Mouse (Mus musculus) thymus, postnatal 14 days (tissue): ENCODE measurements around the gene Olfr1368.

Source experiments
- DNase-seq: peaks from one replicate; pipeline ENCODE4 v3.0.0; 2021

The Olfr1368 gene

GRCm38 (mm10) chr13:21145767-21146166, at the start of gene Olfr1368:
Gene Olfr1368, minus strand, starts transcription at chr13:21145867.
- DNase-seq: no peak

GRCm38 (mm10) chr13:21185521-21185920, 39.9 kb upstream of the Olfr1368 start:
- no peak for DNase-seq

- no peak for DNase-seq
Measured at GRCm38 (mm10) chr13:21183661-21184060, 38.0 kb upstream of the Olfr1368 start.

- DNase-seq: no peak
Measured at GRCm38 (mm10) chr13:21183066-21183465, 37.4 kb upstream of the Olfr1368 start.

- DNase-seq: no peak
Measured at GRCm38 (mm10) chr13:21181996-21182395, 36.3 kb upstream of the Olfr1368 start.

- peak; percentile 86 for DNase-seq
Measured at GRCm38 (mm10) chr13:21180551-21181530, 35.2 kb upstream of the Olfr1368 start.

GRCm38 (mm10) chr13:21179724-21180550, 34.3 kb upstream of the Olfr1368 start:
- peak; percentile 88 for DNase-seq

GRCm38 (mm10) chr13:21179367-21179723, 33.7 kb upstream of the Olfr1368 start, which contains the start of gene Trim27:
Gene Trim27, plus strand, starts transcription at chr13:21179445.
- DNase-seq: no peak

GRCm38 (mm10) chr13:21178364-21178763, 32.7 kb upstream of the Olfr1368 start:
- DNase-seq: no peak

- DNase-seq: no peak
Measured at GRCm38 (mm10) chr13:21177657-21178056, 32.0 kb upstream of the Olfr1368 start.

GRCm38 (mm10) chr13:21176733-21177132, 31.1 kb upstream of the Olfr1368 start:
- DNase-seq: no peak

- DNase-seq: no peak
Measured at GRCm38 (mm10) chr13:21173072-21173471, 27.4 kb upstream of the Olfr1368 start.

- DNase-seq: peak; percentile 66
Measured at GRCm38 (mm10) chr13:21172241-21173027, 26.8 kb upstream of the Olfr1368 start.

GRCm38 (mm10) chr13:21171600-21172150, 26.0 kb upstream of the Olfr1368 start:
- DNase-seq: no peak

GRCm38 (mm10) chr13:21171156-21171530, 25.5 kb upstream of the Olfr1368 start:
- peak; percentile 38 for DNase-seq

- DNase-seq: no peak
Measured at GRCm38 (mm10) chr13:21170431-21171155, 24.9 kb upstream of the Olfr1368 start.

- DNase-seq: peak; percentile 84
Measured at GRCm38 (mm10) chr13:21169657-21170430, 24.2 kb upstream of the Olfr1368 start.

GRCm38 (mm10) chr13:21169121-21169656, 23.5 kb upstream of the Olfr1368 start:
- no peak for DNase-seq

- no peak for DNase-seq
Measured at GRCm38 (mm10) chr13:21168371-21169011, 22.8 kb upstream of the Olfr1368 start.

- peak; percentile 48 for DNase-seq
Measured at GRCm38 (mm10) chr13:21167910-21168300, 22.2 kb upstream of the Olfr1368 start.
